In genomic region chr16:96032368-96033043, GRCm38 (mm10) we compare ENCODE assay signal across 18 mouse cellular contexts. TPM values are rescaled to one million over a fixed set of nuclear protein-coding genes. Genes with fewer than 3 reads are reported as not detected.
DNase-seq lines count a peak whose midpoint lies in the region; ATAC-seq and TF ChIP-seq lines count a peak whose summit lies in the region.
"Had no signal": no experiment of that assay in that cellular context is flagged by ENCODE, and none has a peak within 500 bp of the region (broad histone marks: within the 10 kb centered on the region; RNA-seq: fewer than 3 reads in every experiment).

No protein-coding gene starts in this region.

- no peaks in the 10 kb centered on the region for H3K27me3 ChIP-seq in megakaryocyte, embryonic 14.5 days (replicated peaks)
- H3K27me3 ChIP-seq in liver, embryonic 14.5 days (ENCODE audit: control insufficient read depth, insufficient read depth, low read length), result no peaks in the 10 kb centered on the region
- no peaks in the 10 kb centered on the region for H3K27me3 ChIP-seq in neural tube, embryonic 15.5 days (replicated peaks)
- H3K27me3 ChIP-seq: embryonic facial prominence, embryonic 13.5 days; limb, embryonic 13.5 days had no signal

- H3K4me1 ChIP-seq in megakaryocyte, embryonic 14.5 days, result peaks cover 17% of the 10 kb centered on the region
- H3K4me1 ChIP-seq in liver, embryonic 14.5 days (replicated peaks; ENCODE audit: control insufficient read depth in 2 of 2, insufficient read depth in 2 of 2, low read length in 1 of 2), result peaks cover 6 to 13% of the 10 kb centered on the region in 2 experiments; a peak in 2 of 4 replicates
- H3K4me1 ChIP-seq in neural tube, embryonic 15.5 days, result no peaks in the 10 kb centered on the region
- H3K4me1 ChIP-seq: forebrain, embryonic 10.5 days; limb, embryonic 13.5 days had no signal

- H3K9ac ChIP-seq in liver, embryonic 14.5 days (replicated peaks), result no peak overlapping the region
- no peak overlapping the region for H3K9ac ChIP-seq in neural tube, embryonic 15.5 days (replicated peaks)
- H3K9ac ChIP-seq: embryonic facial prominence, embryonic 13.5 days; limb, embryonic 13.5 days had no signal

- ATAC-seq in megakaryocyte, adult 5-6 weeks (ENCODE audit: poor library complexity, severe bottlenecking), result no peak
- peak; percentile 78 for ATAC-seq in common myeloid progenitor, adult 5-6 weeks (replicated peaks; ENCODE audit: low read depth, poor library complexity, severe bottlenecking)
- ATAC-seq in liver, embryonic 14.5 days (ENCODE audit: insufficient read depth), result peak; percentile 89
- no peak for ATAC-seq in neural tube, embryonic 15.5 days (ENCODE audit: low FRiP score)
- no peak for ATAC-seq in cerebellum, adult (ENCODE audit: insufficient number of reproducible peaks, low FRiP score, low TSS enrichment)
- ATAC-seq: lung, postnatal 0 days had no signal

- no peak overlapping the region; the same call in 1 of the 2 replicates for H3K27ac ChIP-seq in liver, embryonic 14.5 days
- H3K27ac ChIP-seq in neural tube, embryonic 15.5 days (replicated peaks), result no peak overlapping the region
- H3K27ac ChIP-seq: embryonic facial prominence, embryonic 13.5 days; forebrain, embryonic 10.5 days; limb, embryonic 13.5 days had no signal

- TF ChIP-seq EP300 in liver, embryonic 14.5 days (IDR thresholded peaks at IDR 0.05; ENCODE audit: low read depth), result no peak

- WGBS in liver, embryonic 14.5 days (ENCODE audit: insufficient replicate concordance), result 27% methylated on average over 13 of the region's 13 CpGs
- WGBS in neural tube, embryonic 15.5 days, result 90% methylated on average over 13 of the region's 13 CpGs

- no peak for TF ChIP-seq CTCF in liver, embryonic 14.5 days (IDR thresholded peaks at IDR 0.05; ENCODE audit: low read depth)

- H3K36me3 ChIP-seq in megakaryocyte, embryonic 14.5 days (replicated peaks; ENCODE audit: low read length), result peaks cover 94% of the 10 kb centered on the region
- H3K36me3 ChIP-seq in liver, embryonic 14.5 days (replicated peaks; ENCODE audit: control insufficient read depth, insufficient read depth, low read depth), result peaks cover 14% of the 10 kb centered on the region
- H3K36me3 ChIP-seq in neural tube, embryonic 15.5 days, result peaks cover 95% of the 10 kb centered on the region

- peak overlapping the region; percentile 4 for H3K4me3 ChIP-seq in megakaryocyte, embryonic 14.5 days (replicated peaks)
- no peak overlapping the region for H3K4me3 ChIP-seq in liver, embryonic 14.5 days (ENCODE audit: insufficient read depth in 1 of 2, low read depth in 2 of 2, low read length in 2 of 2)
- H3K4me3 ChIP-seq in neural tube, embryonic 15.5 days (replicated peaks), result no peak overlapping the region
- H3K4me3 ChIP-seq: embryonic facial prominence, embryonic 13.5 days; forebrain, embryonic 10.5 days; limb, embryonic 13.5 days had no signal

- DNase-seq in liver, embryonic 14.5 days (ENCODE audit: low read depth in 3 of 3, low spot score in 3 of 3), result peak; percentile 50 to 62 (median 58)
- DNase-seq in ovary, postnatal 10 days (ENCODE audit: low spot score), result no peak
- DNase-seq in right cerebral cortex, postnatal 10 days (ENCODE audit: low spot score in 2 of 2), result no peak
- DNase-seq: adrenal gland, adult 2 months; cerebellum, adult 9-10 months; heart, postnatal 4 days; kidney, adult 2 months; kidney, postnatal 4 days; thymus, postnatal 4 days had no signal

- H3K4me2 ChIP-seq in liver, embryonic 14.5 days (ENCODE audit: low read depth), result no peak overlapping the region; the same call in 1 of the 2 replicates
- no peak overlapping the region for H3K4me2 ChIP-seq in neural tube, embryonic 15.5 days
- H3K4me2 ChIP-seq: embryonic facial prominence, embryonic 13.5 days; limb, embryonic 13.5 days had no signal

- no peaks in the 10 kb centered on the region for H3K9me3 ChIP-seq in megakaryocyte, embryonic 14.5 days
- H3K9me3 ChIP-seq in liver, embryonic 14.5 days (ENCODE audit: control insufficient read depth, low read length), result no peaks in the 10 kb centered on the region
- H3K9me3 ChIP-seq in neural tube, embryonic 15.5 days (replicated peaks), result no peaks in the 10 kb centered on the region
- H3K9me3 ChIP-seq: embryonic facial prominence, embryonic 13.5 days; forebrain, embryonic 10.5 days; limb, embryonic 13.5 days had no signal

RNA-seq across cellular contexts. Expression of gene Psmg1, which starts 41.7 kb away (rescaled TPM):
- 4.7 and 55.1 TPM in 2 replicates for polyA plus RNA-seq in megakaryocyte, embryonic 14.5 days (2012; ENCODE audit: insufficient read depth, low replicate concordance)
- 20.2 and 21.6 TPM in 2 replicates for total RNA-seq in megakaryocyte, adult 5-6 weeks (2015)
- total RNA-seq in megakaryocyte, adult 5-6 weeks (2017), result 19.3 and 32.2 TPM in 2 replicates
- total RNA-seq in common myeloid progenitor, adult 5-6 weeks (2017), result 60.0 and 66.6 TPM in 2 replicates
- polyA plus RNA-seq in liver, embryonic 14.5 days (2012; rRNA removed), result 19.9 and 28.9 TPM in 2 replicates
- polyA plus RNA-seq in liver, embryonic 14.5 days (2014; fragmentation: Nextera tagmentation; extraction: Ambion mirVana), result 43.7 and 49.5 TPM in 2 replicates
- 72.0 and 74.6 TPM in 2 replicates for polyA plus RNA-seq in neural tube, embryonic 15.5 days (2015; fragmentation: Nextera tagmentation; extraction: Ambion mirVana)

RNA-seq across cellular contexts. Expression of gene Brwd1, which starts 49.8 kb away (rescaled TPM):
- polyA plus RNA-seq in megakaryocyte, embryonic 14.5 days (2012; ENCODE audit: insufficient read depth, low replicate concordance), result 1.5 and 3.6 TPM in 2 replicates
- 17.0 and 28.7 TPM in 2 replicates for total RNA-seq in megakaryocyte, adult 5-6 weeks (2015)
- 32.3 and 34.6 TPM in 2 replicates for total RNA-seq in megakaryocyte, adult 5-6 weeks (2017)
- total RNA-seq in common myeloid progenitor, adult 5-6 weeks (2017), result 61.2 and 62.8 TPM in 2 replicates
- polyA plus RNA-seq in liver, embryonic 14.5 days (2012; rRNA removed), result 4.8 and 7.3 TPM in 2 replicates
- polyA plus RNA-seq in liver, embryonic 14.5 days (2014; fragmentation: Nextera tagmentation; extraction: Ambion mirVana), result 12.3 and 14.3 TPM in 2 replicates
- polyA plus RNA-seq in neural tube, embryonic 15.5 days (2015; fragmentation: Nextera tagmentation; extraction: Ambion mirVana), result 199 and 230 TPM in 2 replicates

Comparison
In these comparisons a context has a peak if more than half of its experiments do, and no peak if none do; other contexts are left out.
1. ATAC-seq: peak in common myeloid progenitor, adult 5-6 weeks (single experiment) and liver, embryonic 14.5 days (single experiment); none in megakaryocyte, adult 5-6 weeks (single experiment), neural tube, embryonic 15.5 days (single experiment) and cerebellum, adult (single experiment).
2. DNase-seq: peak in liver, embryonic 14.5 days (3 of 3); none in ovary, postnatal 10 days (single experiment) and right cerebral cortex, postnatal 10 days (0 of 2).
3. RNA of gene Brwd1, which starts 49.8 kb away (polyA plus RNA-seq): 199 to 230 TPM in neural tube, embryonic 15.5 days; 4.8 to 14.3 TPM in liver, embryonic 14.5 days and 1.5 to 3.6 TPM in megakaryocyte, embryonic 14.5 days; every median in the first group is over 10 times any median in the second.